Mouse (Mus musculus): ENCODE results near the gene Myrfl.

Gene Myrfl

DNA sequence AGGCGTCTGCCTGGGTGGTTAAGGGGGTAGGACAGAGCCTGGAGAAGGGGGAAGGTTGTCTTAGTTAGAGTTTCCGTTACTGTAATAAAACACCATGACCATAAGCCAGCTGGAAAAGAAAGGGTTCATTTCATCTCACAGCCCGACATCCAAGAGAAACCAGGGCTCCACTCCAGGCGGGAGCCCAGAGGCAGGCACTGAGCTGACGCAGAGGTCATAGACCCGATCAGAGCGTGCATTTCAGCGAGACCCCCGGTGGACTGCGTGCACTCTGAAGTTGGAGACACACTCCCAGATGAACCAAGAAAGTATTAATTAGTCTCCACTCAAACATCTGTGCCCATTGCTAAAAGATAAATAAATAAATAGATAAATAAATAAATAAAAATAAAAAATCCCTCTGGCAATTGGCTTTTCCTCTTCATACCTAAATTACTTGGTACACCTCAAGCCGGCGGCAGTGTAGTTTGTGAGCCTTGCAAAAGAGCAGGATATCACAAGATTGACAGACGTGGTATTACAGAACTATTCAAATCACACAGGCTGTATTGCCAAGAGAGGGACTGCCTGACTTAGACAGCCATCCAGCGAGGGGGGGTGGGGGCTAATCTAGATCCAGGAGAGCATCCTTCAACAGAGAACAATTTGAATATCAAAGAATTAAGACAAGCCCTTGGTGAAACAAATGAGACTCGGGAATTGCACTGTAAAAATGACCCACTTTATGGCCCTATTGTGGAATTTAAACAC lies 81.2 kb downstream of the Myrfl start:
- no peak for DNase-seq

DNA sequence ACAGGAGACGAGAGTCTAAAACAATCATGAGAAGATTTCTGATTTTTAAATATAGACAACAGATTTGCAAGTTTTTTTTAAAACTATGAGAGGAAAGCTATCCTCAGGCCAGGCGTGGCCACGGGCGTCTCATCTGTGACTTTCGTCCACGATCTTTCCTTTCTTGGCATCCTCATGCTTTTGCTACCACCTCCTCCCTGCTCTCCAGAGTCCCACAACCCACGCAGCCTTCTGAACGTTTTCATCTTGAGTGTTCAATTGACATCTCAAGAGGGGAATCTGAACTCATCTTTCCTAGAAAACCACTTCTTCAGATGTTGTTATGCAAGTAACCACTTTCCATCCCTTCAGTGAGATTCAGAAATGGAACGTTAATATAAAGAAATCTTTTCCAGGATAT lies 83.6 kb downstream of the Myrfl start:
- DNase-seq, result no peak

DNA sequence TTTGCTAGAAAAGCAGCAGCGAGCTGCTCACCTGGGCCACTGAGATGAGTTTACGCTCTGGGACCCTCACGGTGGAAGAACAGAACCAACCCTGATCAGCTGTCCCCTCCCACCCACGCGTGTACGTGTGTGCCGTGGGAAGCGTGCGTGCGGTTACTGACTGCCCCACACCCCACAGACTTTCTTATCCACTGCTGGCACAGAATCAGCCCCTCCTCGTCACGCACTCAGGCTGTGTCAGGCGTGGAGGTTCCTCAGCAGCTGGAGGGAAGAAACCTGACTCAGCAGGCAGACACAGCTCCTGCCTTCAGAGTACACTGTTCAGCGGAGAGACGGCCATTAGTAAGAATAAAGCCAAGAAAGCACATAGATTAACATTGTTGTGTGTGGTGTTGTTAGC lies 86.0 kb downstream of the Myrfl start:
- DNase-seq, result no peak

DNA sequence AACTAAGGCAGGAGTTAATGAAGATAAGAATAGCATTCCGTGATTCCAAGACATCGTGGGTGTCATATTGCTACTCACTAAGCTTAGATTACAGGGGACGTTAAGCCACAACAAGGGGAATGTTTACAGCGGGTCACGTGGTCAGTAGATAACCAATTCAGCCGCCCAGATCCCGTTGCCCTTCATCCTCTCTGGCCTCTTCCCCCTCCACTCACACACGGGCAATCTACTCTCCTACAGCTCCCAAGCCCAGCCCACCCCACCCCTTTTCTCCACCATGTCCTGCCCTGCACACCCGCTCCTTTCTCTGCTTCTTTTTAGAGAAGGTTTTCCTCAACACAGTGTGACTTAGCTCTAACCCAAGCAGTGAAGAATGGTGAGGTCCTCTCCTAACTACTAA lies 87.3 kb downstream of the Myrfl start:
- no peak for DNase-seq

DNA sequence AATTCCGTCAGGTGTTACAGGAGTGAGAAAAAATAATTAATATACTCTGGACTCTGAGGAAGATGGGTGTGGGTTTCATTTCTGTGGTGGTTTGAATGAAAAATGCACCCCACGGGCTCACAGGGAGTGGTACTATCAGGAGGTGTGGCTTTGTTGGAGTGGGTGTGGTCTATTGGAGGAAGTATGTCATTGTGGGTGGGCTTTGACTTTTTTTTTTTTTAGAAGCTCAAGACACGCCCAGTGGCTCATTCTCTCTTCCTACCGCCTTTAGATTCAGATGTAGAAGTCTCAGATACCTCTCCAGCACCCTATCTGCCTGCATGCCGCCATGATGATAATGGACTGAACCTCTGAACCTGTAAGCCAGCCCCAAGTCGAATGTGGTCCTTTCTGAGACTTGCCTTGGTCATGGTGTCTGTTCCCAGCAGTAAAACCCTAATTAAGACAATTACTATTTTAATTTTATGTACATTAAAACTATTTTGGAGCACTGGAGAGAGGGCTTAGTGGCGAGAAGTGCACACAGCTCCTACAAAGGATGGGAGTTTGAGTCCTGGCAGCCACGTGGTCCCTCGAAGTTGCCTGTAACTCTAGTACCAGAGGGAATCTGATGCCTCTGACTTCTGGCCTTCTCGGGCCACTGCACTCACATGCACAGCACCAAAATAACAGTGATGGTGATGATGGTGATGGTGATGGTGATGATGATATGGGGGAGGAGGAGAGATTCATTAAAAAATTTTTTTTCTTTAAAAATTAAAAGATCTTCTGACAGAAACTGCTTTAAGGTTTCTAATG lies 88.0 kb downstream of the Myrfl start:
- no peak for DNase-seq

DNA sequence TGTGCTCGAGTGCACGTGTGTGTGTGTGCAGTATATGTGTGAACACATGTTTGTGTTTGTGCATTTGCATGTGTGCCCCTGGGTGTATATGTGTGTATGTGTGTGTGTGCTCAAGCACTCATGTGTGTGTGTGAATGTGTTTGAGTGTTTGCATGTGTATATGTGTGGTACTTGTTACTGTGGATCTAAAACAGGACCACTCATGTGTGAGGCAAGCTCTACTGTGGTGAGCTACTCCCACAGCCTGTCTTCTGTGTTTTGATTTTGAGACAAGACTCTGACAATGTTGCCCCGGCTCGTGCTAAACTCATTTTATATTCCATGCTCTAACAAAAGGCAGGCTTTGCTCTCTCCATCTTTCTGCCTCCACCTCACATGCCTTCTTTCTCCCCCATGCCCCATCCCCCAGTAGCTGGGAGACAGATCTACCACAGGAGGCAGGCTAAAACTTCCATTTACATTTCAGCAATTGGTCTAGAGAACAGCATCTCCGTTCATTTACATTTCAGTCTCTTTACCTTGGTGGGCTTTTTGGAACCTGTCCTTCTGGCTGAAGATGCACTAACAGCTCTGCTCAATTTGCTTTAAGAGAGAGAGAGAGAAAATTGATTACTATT lies 94.4 kb downstream of the Myrfl start:
- no peak for DNase-seq

DNA sequence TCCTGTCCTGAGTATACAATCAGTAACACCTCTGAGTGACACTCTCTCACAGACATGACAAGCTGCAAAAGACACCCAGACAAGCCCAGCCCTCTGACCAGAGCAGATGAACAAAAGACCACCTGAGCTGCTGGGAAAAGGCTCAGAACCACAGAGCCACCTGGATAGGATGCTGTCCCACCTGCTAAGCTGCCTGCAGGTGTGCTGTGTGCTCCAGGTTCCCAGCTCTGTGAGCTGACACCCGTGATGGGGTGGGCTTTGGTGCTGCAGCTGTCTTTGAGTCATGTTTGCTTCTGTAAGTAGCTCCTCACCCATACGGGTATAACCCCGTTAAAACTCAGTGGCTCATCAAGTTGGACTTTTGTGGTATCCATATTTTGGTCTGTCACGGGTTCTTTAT lies 95.4 kb downstream of the Myrfl start:
- DNase-seq, result no peak

DNA sequence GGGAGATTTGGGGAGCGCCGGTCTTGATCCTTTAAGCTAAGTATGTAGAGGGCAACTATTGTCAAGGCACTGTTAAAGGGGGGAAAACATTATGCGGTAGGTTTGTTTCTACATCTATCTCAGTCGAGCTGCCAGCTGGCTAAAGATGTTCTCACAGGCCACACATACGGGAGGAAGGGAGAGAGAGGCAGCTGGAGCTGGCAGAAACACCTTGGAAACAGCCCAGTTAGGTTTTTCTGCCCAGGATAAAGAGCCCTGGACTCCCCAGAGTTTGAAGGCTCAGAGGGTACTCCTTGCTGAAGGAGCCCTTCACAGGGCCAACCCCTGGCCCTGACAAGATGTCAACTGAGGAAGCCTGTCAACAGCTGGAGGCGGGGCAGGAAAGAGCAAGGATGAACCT lies 100.7 kb downstream of the Myrfl start:
- no peak for DNase-seq

DNA sequence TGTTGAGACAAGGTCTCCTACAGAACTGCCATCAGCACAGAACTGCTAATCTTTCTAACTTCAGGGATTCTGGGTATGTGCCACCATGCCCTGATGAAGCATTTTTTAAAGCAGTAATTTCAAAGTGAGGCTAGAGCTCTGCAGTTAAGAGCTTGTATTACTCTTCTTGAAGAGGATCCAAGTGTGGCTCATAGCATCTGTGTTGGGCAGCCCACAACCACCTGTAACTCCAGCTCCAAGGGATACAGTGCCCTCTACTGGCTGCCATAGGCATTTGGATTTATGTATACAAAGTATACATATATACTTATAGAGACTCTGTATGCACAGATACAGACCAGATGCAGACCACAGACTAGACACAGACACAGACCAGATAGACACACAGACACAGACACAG lies 107.6 kb downstream of the Myrfl start:
- DNase-seq, result peak in 1 of 2 experiments; percentile 9

DNA sequence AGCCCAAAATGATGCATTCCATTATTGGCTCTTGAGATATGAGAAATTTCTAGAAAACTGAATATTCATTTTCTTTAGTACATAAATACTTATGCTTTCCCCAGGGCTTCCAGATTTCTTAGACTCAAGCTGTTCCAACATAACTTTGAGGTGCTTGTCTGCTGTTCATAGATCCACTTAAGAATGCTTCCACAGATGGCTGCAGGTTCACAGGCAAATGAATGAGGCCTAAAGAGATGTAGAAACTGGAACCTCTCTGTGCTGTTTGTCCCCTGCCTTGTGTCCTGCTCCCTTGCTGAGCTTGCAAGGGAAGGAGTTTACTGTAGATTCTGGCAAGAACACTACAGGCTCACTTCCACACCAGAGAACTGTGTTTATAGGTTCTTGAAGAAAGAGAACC lies 108.3 kb downstream of the Myrfl start:
- DNase-seq, result no peak

DNA sequence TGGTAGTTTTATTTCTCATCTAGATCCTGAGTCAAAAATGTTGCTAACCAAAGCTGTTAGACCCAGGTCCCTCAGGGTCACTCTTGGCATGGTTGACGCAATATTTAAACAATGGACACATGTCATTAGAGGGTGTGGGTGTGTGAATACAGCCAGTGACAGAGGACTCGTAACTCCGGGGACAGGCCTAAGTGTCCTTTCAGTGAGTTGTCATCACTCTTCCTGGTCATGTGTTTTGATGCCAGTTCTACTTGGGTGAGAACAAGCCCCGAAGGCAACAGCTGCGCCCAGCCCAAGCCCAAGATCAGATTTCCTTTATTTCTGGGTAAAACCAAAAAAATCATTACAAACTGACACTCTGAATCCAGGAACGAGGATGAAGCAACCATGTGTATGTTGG lies 112.6 kb downstream of the Myrfl start:
- DNase-seq, result no peak

DNA sequence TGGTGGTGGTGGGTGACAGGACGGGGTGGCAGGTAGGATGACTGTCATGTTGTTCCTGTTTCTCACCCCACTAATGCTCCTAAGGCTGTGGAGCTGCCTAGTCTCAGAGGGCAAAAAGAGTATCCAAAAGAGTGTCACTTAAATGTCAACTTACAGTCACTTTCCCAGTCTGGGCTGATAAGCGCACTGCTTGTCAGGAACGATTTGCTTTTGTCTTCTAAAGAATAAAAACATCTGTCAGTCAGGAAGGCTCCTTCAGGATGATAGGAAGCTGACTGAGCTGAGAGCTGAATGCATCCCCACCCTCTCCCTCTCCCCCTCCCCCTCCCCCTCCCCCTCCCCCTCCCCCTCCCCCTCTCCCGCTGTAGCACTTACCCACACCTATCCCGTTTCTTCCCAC lies 113.7 kb downstream of the Myrfl start:
- no peak for DNase-seq

DNA sequence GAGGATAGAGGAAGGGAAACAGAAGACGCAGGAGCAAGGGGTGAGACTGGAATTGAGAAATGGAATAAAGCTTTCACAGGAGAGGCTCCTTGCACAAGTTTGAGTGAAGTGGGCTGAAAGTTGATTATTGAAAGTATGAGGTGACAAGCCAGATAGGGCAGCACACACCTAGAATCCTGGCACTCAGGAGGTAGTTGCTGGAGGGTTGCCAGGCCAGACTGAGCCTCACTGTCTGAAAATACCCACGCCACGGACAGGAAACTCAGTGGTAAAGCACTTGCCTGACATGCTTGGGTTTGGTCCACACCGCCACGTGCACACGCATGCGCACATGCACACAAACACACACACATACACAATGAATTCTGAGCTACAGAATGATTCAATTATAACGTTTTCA lies 118.8 kb downstream of the Myrfl start:
- no peak for DNase-seq

DNA sequence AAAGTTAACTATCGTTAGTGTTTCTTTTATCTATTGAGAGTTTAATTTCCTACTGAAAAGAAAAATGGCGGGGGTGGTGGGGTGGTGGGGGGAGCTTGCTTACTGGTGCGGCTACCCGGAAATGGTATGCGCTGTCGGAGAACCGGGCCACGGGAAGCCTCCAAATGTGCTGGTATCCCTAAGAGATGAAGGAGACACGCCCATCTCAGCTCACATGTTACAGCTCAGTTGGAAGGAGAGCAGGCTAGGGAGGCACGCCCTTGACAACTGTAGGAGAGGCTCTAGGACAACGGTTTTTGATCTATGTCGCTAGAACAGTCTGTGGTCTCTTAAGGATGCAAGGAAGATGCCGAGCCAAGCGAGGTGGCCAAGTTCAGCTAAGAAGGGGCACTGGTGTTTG lies 119.9 kb downstream of the Myrfl start:
- no peak for DNase-seq

DNA sequence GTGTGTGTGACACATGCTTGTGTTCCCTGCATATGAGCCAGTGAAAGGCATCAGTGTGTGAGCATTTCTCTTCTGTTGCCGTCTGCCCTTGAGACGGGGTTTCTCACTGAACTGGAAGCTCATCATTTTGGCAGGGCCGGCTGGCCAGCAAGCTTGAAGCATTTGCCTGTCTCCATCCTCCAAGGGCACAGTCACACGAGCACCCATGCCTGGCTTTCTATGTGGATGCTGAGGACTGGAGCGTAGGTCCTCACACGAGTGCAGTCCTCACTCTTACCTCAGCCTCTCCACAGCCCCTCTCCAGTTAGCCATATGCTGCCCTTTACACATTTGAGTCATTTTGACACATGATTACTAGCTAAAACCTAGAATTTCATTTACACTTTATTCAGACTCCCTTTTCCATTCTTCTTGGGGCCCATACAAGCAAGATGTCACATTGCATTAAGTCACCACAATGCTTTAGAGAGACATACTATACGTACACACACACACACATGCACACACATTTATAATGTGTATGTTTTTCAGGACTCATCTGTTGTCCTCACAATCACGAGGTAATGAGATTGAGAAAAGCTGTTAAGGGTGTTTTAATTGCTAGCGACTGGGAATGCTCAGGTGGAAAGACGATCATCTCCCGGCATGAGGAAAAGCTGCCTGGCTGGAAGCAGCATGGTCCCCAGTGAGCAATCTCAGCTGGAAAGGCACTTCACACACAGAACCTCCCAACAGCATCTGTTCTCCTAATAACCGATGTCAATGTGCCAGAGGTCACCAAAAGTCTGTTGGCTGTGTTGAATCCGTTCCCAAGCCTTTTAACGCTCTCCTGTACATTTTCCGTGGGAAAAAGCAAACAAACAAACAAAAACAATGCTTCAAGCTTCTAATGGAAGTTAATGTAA lies 122.6 kb downstream of the Myrfl start:
- no peak for DNase-seq

DNA sequence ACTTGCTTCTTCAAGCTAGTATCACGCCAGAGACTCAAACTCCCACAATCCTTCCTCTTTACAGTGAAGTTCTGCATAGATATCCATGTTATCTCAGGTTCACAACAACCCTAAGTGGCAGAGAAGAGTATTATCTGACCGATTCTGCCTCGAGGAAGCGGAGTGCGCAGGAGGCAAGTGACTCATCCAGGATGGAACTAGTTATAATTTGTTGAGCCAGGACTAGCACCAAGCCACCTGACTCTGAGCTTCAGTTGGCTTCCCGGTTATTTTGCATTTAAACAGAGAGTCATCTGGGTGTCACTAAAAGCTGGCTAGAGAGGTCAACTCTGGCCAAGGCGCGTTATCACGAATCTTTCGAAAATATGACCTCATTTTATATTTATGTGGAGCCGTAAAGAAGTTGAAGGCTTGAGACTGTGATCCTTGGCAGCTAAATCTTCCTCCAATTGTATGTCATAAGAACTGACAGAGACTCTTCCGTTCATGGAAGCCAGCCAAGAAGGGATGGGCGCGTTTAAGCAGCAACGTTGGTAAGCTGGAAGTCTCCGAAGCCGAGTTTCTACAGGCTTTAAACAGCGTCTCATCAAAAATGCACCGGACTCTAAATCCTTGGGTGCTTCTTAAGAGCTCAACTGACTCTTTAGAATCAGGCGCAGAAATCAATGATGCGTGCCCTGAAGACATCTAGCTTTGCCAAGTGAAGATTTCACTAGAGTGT lies 125.3 kb downstream of the Myrfl start:
- DNase-seq, result no peak

DNA sequence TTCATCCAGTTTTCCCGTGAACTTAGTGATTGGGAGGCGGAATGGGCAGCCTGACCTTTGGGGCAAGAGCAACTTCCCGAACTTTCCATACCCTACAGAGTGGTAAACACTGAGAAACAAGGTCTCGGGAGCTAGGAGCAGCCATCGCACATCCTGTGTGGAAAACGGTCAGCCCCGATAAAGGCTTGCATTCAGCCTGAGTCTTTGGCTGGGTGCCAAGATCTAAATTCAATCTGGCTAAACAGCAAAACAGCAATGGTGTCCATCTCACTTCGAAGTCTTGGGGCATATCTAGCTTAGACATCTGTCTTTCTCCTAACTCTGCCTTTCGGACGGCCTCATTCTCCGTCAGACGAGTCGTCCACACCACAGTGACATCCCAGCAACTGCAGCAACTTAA lies 128.1 kb downstream of the Myrfl start:
- DNase-seq, result no peak

DNA sequence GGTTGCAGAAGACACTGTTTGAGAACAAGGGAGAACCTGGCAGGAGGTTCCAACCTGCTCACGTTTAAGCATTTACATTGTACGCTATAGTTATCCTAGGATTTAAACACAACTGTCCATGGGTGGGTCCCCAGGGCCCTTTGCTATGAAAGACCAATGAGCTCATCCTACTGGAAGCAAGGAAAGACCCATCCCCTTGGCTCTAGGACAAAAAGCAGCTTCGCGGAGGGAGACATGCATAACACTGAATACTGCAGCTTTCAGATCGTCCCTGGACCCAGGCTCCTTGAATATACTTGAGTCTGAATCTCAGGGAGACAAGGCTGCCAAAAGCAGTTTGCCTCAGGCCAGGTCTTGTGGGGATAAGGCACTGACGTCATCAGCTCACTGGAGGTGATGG lies 130.2 kb downstream of the Myrfl start:
- no peak for DNase-seq

DNA sequence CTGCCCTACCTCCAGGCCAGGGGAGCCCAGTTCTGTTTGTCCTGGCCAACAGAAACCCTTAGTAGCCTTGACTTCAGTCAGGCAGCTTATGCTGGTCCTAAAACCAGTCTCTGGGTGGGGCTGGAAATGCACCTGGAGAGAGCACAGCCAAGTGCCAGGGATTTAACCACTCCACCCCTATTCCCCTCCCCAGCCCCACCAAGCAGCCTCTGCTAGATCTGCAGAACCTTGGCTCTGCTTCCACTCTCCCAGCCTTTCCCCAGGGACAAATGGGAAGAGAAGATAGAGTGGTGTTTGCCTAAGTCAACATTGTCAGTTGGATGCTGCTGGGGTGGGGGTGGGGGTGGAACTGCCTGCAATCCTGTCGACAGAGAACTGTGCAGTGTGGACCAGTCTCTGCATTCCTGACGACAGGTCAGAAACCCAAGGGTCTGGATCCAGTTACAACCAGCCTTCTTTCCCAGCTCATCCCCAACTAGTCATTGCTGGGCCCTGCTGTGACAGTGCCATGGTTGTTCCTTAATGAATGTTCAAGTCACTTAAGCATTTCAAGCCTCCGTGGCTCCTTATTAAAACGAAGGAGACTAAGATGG lies 135.1 kb downstream of the Myrfl start:
- DNase-seq, result no peak

DNA sequence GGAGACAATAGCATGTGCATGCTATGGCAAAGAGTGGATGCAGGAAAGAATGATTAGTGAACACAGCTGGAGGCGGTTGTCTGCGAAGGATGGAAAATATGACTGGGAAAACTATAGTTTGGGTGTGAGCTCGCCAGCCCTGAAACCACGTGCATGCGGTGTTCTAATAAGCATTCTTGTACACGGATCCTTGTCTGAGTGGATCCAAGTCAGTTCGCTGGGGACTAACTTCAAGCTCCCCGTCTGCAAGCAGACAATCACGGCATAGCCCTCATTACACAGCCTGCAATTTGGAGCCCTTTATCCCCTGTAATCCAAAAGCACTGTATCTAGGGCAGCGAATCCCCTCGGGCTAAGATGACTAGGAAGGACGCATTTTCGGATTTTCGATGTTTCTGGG lies 136.2 kb downstream of the Myrfl start:
- DNase-seq, result no peak

DNA sequence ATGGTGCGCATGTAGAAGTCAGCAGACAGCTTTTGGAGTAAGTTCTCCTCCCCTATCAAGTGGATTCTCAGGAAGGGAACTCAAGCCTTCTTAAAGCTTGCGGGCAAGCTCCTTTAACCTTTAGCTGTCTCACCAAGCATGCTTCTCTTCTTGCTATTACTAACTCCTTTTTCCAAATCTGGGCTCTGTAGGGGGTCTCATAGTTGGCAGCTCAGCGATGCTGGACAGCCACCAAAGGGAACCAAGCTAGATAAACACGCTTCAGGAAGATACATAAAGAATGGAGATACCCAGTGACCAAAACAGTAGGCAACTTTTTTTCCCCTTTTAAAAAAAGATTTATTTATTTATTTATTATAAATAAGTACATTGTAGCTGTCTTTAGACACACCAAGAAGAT lies 136.9 kb downstream of the Myrfl start:
- no peak for DNase-seq

Data from spleen, adult 18-20 months (tissue).